Mouse (Mus musculus) retina, postnatal 1 day (tissue): ENCODE measurements around the gene Pdgfb.

Source experiments
- DNase-seq: peaks from one replicate; pipeline ENCODE4 v3.0.0-alpha.2; 2012

Pdgfb gene

GRCm38 (mm10) chr15:80006156-80006555, 8.6 kb downstream of the Pdgfb start:
- no peak for DNase-seq

- no peak for DNase-seq
Measured at GRCm38 (mm10) chr15:80005436-80005835, 9.3 kb downstream of the Pdgfb start.

- no peak for DNase-seq
Measured at GRCm38 (mm10) chr15:80004644-80005340, 10.0 kb downstream of the Pdgfb start.

- DNase-seq: no peak
Measured at GRCm38 (mm10) chr15:80003581-80003980, 11.2 kb downstream of the Pdgfb start.

GRCm38 (mm10) chr15:80001601-80002000, 13.2 kb downstream of the Pdgfb start:
- no peak for DNase-seq

- no peak for DNase-seq
Measured at GRCm38 (mm10) chr15:80000694-80001093, 14.1 kb downstream of the Pdgfb start.

- no peak for DNase-seq
Measured at GRCm38 (mm10) chr15:79997988-79998387, 16.8 kb downstream of the Pdgfb start.

- no peak for DNase-seq
Measured at GRCm38 (mm10) chr15:79996781-79997180, 18.0 kb downstream of the Pdgfb start.

GRCm38 (mm10) chr15:79995552-79995951, 19.2 kb downstream of the Pdgfb start:
- DNase-seq: no peak

GRCm38 (mm10) chr15:79994566-79994965, 20.2 kb downstream of the Pdgfb start:
- no peak for DNase-seq

- no peak for DNase-seq
Measured at GRCm38 (mm10) chr15:79986182-79986581, 28.6 kb downstream of the Pdgfb start.

GRCm38 (mm10) chr15:79985471-79985870, 29.3 kb downstream of the Pdgfb start:
- no peak for DNase-seq

- no peak for DNase-seq
Measured at GRCm38 (mm10) chr15:79984152-79984551, 30.6 kb downstream of the Pdgfb start.

- DNase-seq: no peak
Measured at GRCm38 (mm10) chr15:79980716-79981115, 34.1 kb downstream of the Pdgfb start.

- DNase-seq: no peak
Measured at GRCm38 (mm10) chr15:79972186-79972585, 42.6 kb downstream of the Pdgfb start.

- DNase-seq: no peak
Measured at GRCm38 (mm10) chr15:79970940-79971339, 43.8 kb downstream of the Pdgfb start, which contains the start of gene Cbx7. Gene Cbx7, minus strand, starts transcription at chr15:79971119.

GRCm38 (mm10) chr15:79970491-79970890, 44.3 kb downstream of the Pdgfb start:
- no peak for DNase-seq

- no peak for DNase-seq
Measured at GRCm38 (mm10) chr15:79967346-79967745, 47.4 kb downstream of the Pdgfb start.

GRCm38 (mm10) chr15:79964376-79964775, 50.4 kb downstream of the Pdgfb start:
- DNase-seq: no peak

- no peak for DNase-seq
Measured at GRCm38 (mm10) chr15:79962661-79963060, 52.1 kb downstream of the Pdgfb start.

GRCm38 (mm10) chr15:79961366-79961921, 53.3 kb downstream of the Pdgfb start:
- peak; percentile 69 for DNase-seq

- DNase-seq: peak; percentile 83
Measured at GRCm38 (mm10) chr15:79958418-79958817, 56.4 kb downstream of the Pdgfb start.

- DNase-seq: no peak
Measured at GRCm38 (mm10) chr15:79956559-79956958, 58.2 kb downstream of the Pdgfb start.

GRCm38 (mm10) chr15:79953470-79953869, 61.3 kb downstream of the Pdgfb start:
- no peak for DNase-seq
